Mouse (Mus musculus) adrenal gland, adult 18-20 months (tissue): ENCODE measurements around the gene Hist1h1t. TPM values are rescaled to one million over a fixed set of nuclear protein-coding genes. Genes with fewer than 3 reads are reported as not detected.
A peak's percentile ranks its signal among the peaks of the same experiment; 100 is the strongest.

ENCODE experiments used
- DNase-seq, 2 experiments: peaks; one replicate each; pipeline ENCODE4 v3.0.0; 2021 to 2022; ENCODE audit warnings: low spot score in 2 of 2
- microRNA-seq, 2 experiments: library from miRNA; unstranded; fragments of <30 nt; microRNA quantifications; one replicate each; pipeline ENCODE4 v1.2.0; 2021; ENCODE audit warnings: borderline number of aligned reads in 2 of 2
- total RNA-seq, 2 experiments: library from RNA; stranded (reverse); gene quantifications; 1 replicate in 1 of 2; 2 replicates in 1 of 2; pipeline ENCODE4 v1.2.3; 2021

Gene Hist1h1t
- total RNA-seq, 2 experiments from 2014 or later = not detected

DNA sequence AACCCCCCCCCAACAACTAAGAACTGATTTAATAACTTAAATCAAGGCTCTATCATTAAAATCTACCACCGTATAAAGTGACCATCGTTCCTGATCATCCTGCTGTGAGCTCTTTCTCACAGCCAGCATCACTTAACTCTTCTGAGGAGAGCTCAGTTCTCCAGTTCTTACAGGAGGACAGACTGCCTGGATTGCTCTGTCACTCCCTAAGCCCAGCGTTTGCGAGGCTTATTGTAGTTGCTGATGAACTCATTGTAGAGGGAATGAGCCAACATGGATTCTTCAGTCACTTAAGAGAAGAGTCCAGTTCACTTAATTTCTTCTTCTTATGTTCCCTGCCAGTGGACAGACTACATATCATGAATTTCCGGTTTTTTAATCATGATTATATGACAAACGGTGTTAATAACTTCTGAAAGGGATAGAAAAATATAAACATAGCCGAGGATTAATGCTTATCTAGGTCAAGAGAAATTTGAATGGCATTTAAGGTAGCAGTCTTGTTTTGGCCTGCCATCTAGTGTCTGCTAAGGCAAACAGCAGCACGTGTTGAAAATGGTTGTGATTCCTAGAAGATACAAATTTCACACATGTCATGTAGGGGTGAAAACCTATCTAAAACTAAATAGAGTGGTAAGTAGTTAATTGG, 36.7 kb downstream of the Hist1h1t start:
- no peak for DNase-seq

DNA sequence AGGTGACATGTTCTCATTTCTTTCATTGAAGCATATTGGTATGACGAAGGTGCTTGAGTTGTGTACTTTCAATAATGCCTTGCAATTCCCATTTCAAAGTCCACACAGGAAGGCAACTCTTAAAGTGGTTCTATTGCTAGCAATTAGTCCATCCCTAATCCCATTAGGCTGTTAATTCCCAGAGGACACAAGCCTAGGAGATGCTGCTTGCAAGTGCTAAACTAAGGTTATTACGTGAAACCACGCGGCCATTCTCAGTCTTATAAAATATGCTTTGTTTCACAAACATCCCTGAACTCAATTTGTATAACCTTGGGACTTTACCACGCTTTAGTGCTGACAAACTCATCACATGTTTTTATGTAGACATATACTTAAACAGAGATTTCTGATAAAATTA, 41.5 kb downstream of the Hist1h1t start:
- DNase-seq = no peak

DNA sequence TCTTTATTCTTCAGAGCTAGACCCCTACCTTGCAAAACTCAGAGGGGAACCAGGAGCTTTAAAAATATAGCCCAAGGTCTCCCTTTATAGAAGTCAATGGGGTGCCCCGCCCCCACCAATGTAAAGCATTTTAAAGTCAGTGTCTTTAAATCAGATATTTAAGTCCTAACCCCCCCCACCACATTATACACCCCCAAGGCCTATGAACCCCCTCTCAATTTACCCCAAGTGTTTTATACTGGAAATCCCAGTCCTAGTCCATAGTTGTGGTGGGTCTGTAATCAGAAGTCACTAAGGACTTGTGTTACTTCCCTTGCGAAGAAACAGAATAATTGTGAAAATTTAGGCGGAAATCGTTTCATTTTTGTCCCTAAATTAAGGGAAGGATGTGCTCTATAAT, 42.4 kb downstream of the Hist1h1t start:
- no peak for DNase-seq

DNA sequence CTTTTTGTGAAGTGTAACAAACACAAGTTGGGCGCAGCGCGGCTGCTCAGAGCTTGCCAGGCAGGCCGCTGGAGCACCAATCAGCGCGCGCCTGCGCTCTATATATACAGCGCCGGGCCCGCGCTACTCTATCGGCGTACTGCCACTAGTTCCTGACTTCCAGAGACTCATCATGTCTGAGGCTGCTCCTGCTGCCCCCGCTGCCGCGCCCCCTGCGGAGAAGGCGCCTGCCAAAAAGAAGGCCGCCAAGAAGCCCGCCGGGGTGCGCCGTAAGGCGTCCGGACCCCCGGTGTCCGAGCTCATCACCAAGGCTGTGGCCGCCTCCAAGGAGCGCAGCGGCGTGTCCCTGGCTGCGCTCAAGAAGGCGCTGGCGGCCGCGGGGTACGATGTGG, 43.1 kb downstream of the Hist1h1t start, which contains the start of gene Hist1h1c:
Gene Hist1h1c (plus strand): TSS at position 132 of the 392 bp plus-strand sequence.
- peak; percentile 86 to 91 for DNase-seq

DNA sequence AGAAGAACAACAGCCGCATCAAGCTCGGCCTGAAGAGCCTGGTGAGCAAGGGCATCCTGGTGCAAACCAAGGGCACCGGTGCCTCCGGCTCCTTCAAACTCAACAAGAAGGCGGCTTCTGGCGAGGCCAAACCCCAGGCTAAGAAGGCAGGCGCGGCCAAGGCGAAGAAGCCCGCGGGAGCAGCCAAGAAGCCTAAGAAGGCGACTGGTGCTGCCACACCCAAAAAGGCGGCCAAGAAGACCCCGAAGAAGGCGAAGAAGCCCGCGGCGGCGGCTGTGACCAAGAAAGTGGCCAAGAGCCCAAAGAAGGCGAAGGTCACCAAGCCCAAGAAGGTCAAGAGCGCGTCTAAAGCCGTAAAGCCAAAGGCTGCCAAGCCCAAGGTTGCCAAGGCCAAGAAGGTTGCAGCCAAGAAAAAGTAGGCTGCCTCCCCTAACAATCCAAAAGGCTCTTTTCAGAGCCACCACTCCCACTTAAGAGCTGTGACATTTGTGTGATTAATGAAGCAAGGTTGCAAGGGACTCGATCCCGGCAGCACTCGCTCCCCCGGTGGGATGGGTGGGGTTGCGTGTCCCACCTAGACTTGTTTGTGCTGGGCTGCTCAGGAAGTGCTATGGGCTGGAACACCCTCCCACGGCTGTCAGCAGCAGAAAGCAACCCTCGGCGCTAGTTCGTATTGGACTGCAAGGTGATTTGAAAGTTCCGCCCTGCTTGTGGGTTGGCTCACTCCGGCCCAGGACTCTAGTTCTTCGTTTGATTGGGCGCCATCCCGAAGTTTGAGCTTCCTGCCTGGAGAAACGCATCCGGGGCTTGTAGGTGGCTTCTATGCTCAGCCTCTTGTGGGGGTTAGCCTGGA, 43.7 kb downstream of the Hist1h1t start:
- peak; percentile 78 to 79 for DNase-seq

DNA sequence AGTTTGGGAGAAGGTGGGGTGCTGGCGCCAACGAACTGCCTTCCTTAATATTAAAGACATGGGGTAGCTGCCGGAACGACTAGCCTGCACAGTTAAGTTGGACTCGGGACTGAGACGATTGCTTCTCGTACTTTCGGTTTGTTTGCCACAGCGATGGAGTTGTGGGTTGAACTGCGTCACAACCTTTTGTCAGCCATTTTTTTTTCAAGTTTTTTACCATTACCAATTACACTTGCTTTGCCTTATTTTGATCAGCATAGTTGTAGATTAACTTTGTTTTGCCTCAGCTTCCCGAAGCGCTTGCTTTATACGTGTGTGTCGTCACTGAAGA, 44.3 kb downstream of the Hist1h1t start:
- DNase-seq = no peak

DNA sequence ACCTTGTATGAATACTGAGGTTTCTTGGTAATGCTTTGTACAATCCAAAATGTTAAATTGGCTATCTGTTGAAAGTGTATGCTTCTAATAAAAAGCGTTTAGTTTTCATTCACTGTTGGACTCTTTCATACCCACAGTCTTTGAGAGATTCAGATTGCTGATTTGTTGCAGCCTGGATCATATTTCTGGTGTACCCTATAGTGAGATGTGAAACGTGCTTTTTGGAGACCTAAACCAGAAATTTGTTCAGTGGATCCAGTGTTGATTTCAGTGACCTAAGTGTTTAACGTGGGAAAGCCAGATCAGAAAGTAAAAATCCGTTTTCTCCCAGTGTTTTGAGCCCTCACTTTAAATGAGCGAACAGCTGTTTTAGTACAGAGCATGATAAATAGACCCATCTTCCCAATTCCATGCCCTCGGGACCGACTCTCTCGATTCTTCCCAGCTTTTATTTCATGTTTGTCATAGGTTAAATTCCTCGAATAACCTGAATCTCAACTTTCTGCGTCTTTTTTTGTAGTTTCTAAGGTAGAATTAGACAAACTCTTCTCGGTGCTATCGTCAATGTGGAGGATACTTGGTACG, 44.7 kb downstream of the Hist1h1t start:
- DNase-seq = no peak

DNA sequence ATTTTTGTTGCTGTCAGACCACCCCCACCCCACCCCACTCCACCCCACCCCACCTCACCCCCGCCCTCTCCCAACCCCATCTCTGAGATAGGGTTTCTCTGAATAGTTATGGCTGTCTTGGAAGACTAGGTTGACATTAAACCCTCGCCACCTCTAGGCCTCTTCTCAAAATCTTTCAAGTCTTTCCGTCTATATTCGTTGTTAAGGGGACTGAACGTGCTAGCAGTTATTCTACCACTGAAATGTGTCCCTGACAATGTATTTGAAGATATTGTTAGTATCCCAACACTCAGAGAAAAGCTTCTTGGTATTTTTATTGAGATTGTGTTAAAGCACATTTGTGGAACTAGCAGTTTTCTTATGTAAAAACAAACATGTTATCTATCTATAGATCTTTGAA, 45.3 kb downstream of the Hist1h1t start:
- DNase-seq = no peak

DNA sequence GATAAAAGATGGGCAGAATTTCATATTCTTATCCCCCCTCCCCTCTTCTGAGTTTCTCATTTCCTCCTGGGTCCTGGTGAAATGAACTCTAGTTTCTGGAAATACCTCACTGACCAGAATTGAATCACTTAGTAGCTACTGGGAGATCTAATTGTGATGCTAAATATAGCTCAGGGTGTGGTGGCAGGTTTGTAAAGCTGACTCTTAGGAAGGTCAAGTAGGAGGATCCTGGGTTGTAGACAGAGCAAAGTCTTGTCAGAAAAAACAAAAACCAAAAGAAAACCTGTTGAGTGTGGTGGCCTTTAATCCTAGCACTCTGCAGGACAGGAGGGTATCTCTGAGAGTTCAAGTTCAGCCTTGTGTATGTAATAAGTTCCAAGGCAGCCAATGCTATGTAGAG, 46.4 kb downstream of the Hist1h1t start:
- no peak for DNase-seq

DNA sequence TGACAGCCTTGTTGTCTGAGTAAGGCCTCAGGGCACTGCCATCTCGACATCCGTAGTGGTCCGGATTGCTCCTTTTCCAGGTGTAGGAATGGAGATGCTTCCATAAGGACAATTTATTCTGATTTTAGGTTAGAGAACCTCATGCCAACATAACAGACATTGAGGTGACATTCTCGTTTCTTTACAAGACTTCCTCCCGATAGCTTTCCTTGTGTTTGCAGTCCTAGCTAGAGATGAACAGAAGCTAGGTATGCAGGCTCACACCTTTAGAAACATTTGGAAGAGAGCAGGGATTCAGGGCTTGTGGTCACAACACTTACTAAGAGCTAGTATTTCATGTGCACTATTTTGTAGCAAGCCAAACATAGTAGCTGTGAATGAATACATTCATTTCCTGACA, 47.6 kb downstream of the Hist1h1t start:
- DNase-seq = no peak

DNA sequence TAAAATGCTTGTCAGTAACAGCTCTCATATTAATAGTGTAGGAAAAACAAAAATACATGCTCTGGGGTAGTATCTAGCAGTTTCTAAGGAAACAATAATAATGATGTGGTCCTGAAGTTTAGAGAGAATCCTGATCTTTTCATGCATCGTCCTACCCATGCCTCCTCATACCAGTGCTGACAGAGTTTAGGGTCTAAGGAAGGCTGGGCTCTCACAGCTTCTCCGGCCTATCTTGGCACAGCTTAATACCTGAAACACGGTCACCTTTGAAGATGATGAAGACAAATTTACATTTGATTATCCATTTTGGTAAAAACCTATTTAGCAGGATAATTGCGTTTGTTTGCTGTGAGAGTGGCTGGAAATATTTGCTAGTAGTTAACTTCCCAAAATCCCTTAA, 48.3 kb downstream of the Hist1h1t start:
- DNase-seq = no peak

DNA sequence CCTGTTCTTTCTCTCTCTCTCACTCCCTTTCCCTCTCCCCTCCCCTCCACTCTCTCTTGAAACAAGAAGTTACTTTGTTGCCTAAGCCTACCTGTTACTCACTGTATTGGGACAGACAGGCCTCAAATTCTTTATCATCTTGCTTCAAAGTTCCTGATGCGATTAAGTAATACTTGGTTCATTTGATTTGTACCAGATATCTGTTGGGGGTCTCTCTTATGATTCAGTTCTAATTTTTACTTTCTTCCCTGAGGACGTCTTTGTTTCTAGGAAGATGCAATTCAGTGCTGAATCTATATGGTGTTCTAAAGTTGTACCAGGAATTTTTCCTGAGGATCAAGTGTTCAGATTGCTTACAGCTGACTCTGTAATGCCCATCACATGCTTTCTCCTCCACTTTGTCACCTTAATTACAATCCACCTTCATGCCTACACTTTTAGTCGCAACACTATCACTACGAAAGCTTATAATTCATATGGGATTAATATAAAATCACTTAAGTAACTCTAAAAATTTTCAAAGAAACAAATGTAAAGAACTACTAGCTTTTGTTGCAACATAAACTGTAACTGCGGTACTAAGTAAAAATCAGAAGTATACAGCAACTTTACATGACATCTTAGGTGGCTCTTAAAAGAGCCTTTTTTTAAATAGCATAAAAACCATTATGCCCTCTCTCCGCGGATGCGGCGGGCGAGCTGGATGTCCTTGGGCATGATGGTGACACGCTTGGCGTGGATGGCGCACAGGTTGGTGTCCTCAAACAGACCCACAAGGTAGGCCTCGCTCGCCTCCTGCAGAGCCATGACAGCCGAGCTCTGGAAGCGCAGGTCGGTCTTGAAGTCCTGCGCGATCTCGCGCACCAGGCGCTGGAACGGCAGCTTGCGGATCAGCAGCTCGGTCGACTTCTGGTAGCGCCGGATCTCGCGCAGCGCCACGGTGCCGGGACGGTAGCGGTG, 49.1 kb downstream of the Hist1h1t start:
- DNase-seq = no peak

DNA sequence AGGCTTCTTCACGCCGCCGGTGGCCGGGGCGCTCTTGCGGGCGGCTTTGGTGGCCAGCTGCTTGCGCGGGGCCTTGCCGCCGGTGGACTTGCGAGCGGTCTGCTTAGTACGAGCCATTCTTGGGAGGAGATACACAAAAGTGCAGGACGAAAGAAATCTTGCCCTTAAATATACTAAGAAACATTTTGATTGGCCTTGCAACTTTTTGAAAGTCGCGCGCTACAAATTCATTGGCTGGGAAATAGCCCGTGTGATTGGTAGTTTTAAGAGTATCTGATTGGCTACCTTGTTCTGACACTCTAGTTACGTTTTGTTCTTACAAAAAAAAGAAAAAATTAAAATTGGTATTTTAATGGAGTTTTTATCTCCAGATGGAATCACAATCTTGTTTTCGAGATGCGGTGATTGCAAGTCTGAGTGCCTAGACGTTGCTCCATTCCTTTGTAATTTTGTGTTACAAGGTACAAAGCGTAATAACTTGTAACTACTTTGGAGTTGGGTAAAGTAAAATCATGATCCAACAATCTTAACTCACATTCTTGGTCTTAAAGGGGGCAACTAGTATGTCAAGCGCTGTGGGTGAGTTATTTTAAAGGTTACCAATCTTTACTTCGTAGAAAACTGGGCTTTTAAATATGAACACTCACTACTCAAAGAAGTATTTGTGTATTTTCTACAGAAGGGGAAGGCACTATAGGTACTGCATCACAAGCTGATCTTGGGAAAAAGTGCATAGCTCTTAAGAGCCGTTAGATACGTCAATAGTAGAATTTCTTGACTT, 50.0 kb downstream of the Hist1h1t start, which contains the start of gene Hist1h3c:
Gene Hist1h3c (minus strand): TSS at position 222 of the 781 bp plus-strand sequence.
- DNase-seq = peak; percentile 76 to 79

Small RNA genes lying within 50 kb of the gene (microRNA-seq; reads per million reads assigned to microRNA genes)
- 0 reads per million in 2 experiments for gene Gm44314
- gene Gm44350 = 0 reads per million in 2 experiments

Other genes with a start within 250 kb of the Hist1h1t start
- under 1 TPM in 1 of 2 experiments, not detected in 1; 0.10 TPM for gene Btn1a1, start 229.9 kb upstream of the Hist1h1t start, total RNA-seq
- not detected for gene Btn2a2, start 207.0 kb upstream of the Hist1h1t start, total RNA-seq
- 100 to 1,000 TPM; 400 to 445 TPM for gene Hist1h4h, start 164.8 kb upstream of the Hist1h1t start, total RNA-seq
- gene Hist1h2af, start 161.9 kb upstream of the Hist1h1t start, total RNA-seq = 10 to 100 TPM in 1 of 2 experiments, 1 to 10 TPM in 1; 8.5 to 12.6 TPM
- gene Hist1h3g, start 160.4 kb upstream of the Hist1h1t start, total RNA-seq = 1 to 10 TPM; 3.8 to 4.7 TPM
- gene Hist1h2bh, start 152.4 kb upstream of the Hist1h1t start, total RNA-seq = 1 to 10 TPM; 1.8 to 2.2 TPM
- gene Hist1h3f, start 151.8 kb upstream of the Hist1h1t start, total RNA-seq = 10 to 100 TPM; 12.6 to 12.7 TPM
- gene Hist1h4f, start 144.2 kb upstream of the Hist1h1t start, total RNA-seq = 10 to 100 TPM; 32.5 to 41.1 TPM
- gene Hist1h1d, start 142.6 kb upstream of the Hist1h1t start, total RNA-seq = 1 to 10 TPM; 1.5 to 1.6 TPM
- 10 to 100 TPM; 31.7 to 35.9 TPM for gene Hist1h3e, start 133.4 kb upstream of the Hist1h1t start, total RNA-seq
- gene Hist1h2ae, start 124.6 kb upstream of the Hist1h1t start, total RNA-seq = 1 to 10 TPM; 2.9 to 3.8 TPM
- 10 to 100 TPM; 54.4 to 56.8 TPM for gene Hist1h2bg, start 124.4 kb upstream of the Hist1h1t start, total RNA-seq
- gene Hist1h2bf, start 121.6 kb upstream of the Hist1h1t start, total RNA-seq = 10 to 100 TPM; 15.9 to 21.9 TPM
- 1 to 10 TPM; 5.6 to 6.1 TPM for gene Hist1h2ad, start 121.4 kb upstream of the Hist1h1t start, total RNA-seq
- 1 to 10 TPM; 3.2 to 3.9 TPM for gene Hist1h3d, start 120.1 kb upstream of the Hist1h1t start, total RNA-seq
- 100 to 1,000 TPM; 125 to 153 TPM for gene Hist1h4d, start 114.2 kb upstream of the Hist1h1t start, total RNA-seq
- 10 to 100 TPM in 1 of 2 experiments, 1 to 10 TPM in 1; 9.3 to 13.3 TPM for gene Hist1h2be, start 74.7 kb upstream of the Hist1h1t start, total RNA-seq
- 10 to 100 TPM; 33.6 to 39.8 TPM for gene Hist1h1e, start 73.3 kb upstream of the Hist1h1t start, total RNA-seq
- 1 to 10 TPM; 2.0 to 2.2 TPM for gene Hist1h2ac, start 11.9 kb upstream of the Hist1h1t start, total RNA-seq
- gene Hist1h2bc, start 11.6 kb upstream of the Hist1h1t start, total RNA-seq = 100 to 1,000 TPM; 115 to 172 TPM
- 10 to 100 TPM; 79.0 to 94.6 TPM for gene Hist1h4c, start 2.6 kb downstream of the Hist1h1t start, total RNA-seq
- 10 to 100 TPM; 33.3 to 45.6 TPM for gene Hfe, start 15.0 kb downstream of the Hist1h1t start, total RNA-seq
- gene Hist1h1c, start 43.0 kb downstream of the Hist1h1t start, total RNA-seq = 100 to 1,000 TPM; 157 to 187 TPM
- gene Hist1h3c, start 49.8 kb downstream of the Hist1h1t start, total RNA-seq = 1 to 10 TPM; 4.6 to 5.4 TPM
- 10 to 100 TPM; 16.2 to 17.9 TPM for gene Hist1h2bb, start 50.9 kb downstream of the Hist1h1t start, total RNA-seq
- gene Hist1h2ab, start 55.3 kb downstream of the Hist1h1t start, total RNA-seq = 10 to 100 TPM; 19.4 to 19.5 TPM
- gene Hist1h3b, start 56.5 kb downstream of the Hist1h1t start, total RNA-seq = 10 to 100 TPM; 16.4 to 23.4 TPM
- 10 to 100 TPM; 61.2 to 90.4 TPM for gene Hist1h4b, start 61.2 kb downstream of the Hist1h1t start, total RNA-seq
- 10 to 100 TPM; 21.6 to 23.4 TPM for gene Hist1h4a, start 65.4 kb downstream of the Hist1h1t start, total RNA-seq
- 10 to 100 TPM; 18.1 to 28.1 TPM for gene Hist1h3a, start 66.6 kb downstream of the Hist1h1t start, total RNA-seq
- 10 to 100 TPM in 1 of 2 experiments, 1 to 10 TPM in 1; 7.1 to 14.2 TPM for gene Hist1h1a, start 67.9 kb downstream of the Hist1h1t start, total RNA-seq
- not detected for gene Trim38, start 74.1 kb downstream of the Hist1h1t start, total RNA-seq
- gene Slc17a2, start 111.2 kb downstream of the Hist1h1t start, total RNA-seq = not detected
- under 1 TPM; 0.16 to 0.86 TPM for gene Slc17a3, start 143.6 kb downstream of the Hist1h1t start, total RNA-seq
- not detected for gene Slc17a1, start 171.9 kb downstream of the Hist1h1t start, total RNA-seq
- under 1 TPM in 1 of 2 experiments, not detected in 1; 0.53 TPM for gene Slc17a4, start 219.2 kb downstream of the Hist1h1t start, total RNA-seq
- not detected for gene Hist1h2ba, start 238.3 kb downstream of the Hist1h1t start, total RNA-seq
- not detected for gene Hist1h2aa, start 238.6 kb downstream of the Hist1h1t start, total RNA-seq